Mouse (Mus musculus) gastrocnemius, postnatal 36 days (tissue): ENCODE results near the gene L3mbtl3. TPM values are rescaled to one million over a fixed set of nuclear protein-coding genes. Genes with fewer than 3 reads are reported as not detected.

ENCODE experiments used
- DNase-seq, 2 experiments: peaks; one replicate each; pipeline ENCODE4 v3.0.0; 2022
- intact Hi-C: fragments of 180-260 bp; cut with DNase I; formaldehyde crosslinking; loops from one replicate; pipeline ENCODE4 v1.15.1; 2025
- total RNA-seq, 2 experiments: library from RNA; stranded (reverse); gene quantifications; 2 replicates each; pipeline ENCODE4 v1.2.3; 2021

L3mbtl3 gene
- total RNA-seq, 2 experiments from 2014 or later, result 5.7 to 6.0 TPM

GRCm38 (mm10) chr10:26347614-26348013, 28.2 kb downstream of the L3mbtl3 start:
- DNase-seq, result no peak
- intact Hi-C loops, result no loop called here

- no peak for DNase-seq
- intact Hi-C loops, result no loop called here
Measured at GRCm38 (mm10) chr10:26345879-26346278, 29.9 kb downstream of the L3mbtl3 start.

GRCm38 (mm10) chr10:26337896-26338503, 37.8 kb downstream of the L3mbtl3 start:
- no peak for DNase-seq
- intact Hi-C loops, result no loop called here

GRCm38 (mm10) chr10:26333966-26334365, 41.8 kb downstream of the L3mbtl3 start:
- DNase-seq, result no peak
- intact Hi-C loops, result no loop called here

GRCm38 (mm10) chr10:26332781-26333180, 43.0 kb downstream of the L3mbtl3 start:
- intact Hi-C loops, result no loop called here
- no peak for DNase-seq

GRCm38 (mm10) chr10:26328843-26329242, 46.9 kb downstream of the L3mbtl3 start:
- intact Hi-C loops, result no loop called here
- DNase-seq, result no peak

GRCm38 (mm10) chr10:26327691-26328542, 47.9 kb downstream of the L3mbtl3 start:
- intact Hi-C loops, result no loop called here
- no peak for DNase-seq

DNA sequence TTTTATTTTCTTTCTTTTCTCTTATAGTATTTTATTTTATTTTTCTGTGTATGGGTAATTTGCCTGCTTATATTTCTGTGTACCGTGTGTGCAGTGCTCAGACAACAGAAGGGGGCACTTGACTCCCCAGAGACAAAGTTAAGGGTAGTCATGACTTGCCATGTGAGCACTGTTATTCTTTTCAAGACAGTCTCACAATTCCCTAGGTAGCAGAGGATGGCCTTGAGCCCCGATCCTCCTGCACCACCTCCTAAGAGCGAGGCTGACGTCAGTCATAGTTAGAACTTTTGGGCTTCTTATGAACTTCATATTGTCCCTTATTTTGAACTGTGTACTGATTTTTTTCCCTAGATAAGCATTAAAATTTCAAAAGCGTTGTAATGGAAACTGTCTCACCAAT, 48.5 kb downstream of the L3mbtl3 start:
- no peak for DNase-seq
- intact Hi-C loops, result no loop called here

GRCm38 (mm10) chr10:26325320-26325719, 50.5 kb downstream of the L3mbtl3 start:
- no peak for DNase-seq
- intact Hi-C loops, result no loop called here

GRCm38 (mm10) chr10:26322344-26323051, 53.3 kb downstream of the L3mbtl3 start:
- intact Hi-C loops, result no loop called here
- DNase-seq, result no peak

DNA sequence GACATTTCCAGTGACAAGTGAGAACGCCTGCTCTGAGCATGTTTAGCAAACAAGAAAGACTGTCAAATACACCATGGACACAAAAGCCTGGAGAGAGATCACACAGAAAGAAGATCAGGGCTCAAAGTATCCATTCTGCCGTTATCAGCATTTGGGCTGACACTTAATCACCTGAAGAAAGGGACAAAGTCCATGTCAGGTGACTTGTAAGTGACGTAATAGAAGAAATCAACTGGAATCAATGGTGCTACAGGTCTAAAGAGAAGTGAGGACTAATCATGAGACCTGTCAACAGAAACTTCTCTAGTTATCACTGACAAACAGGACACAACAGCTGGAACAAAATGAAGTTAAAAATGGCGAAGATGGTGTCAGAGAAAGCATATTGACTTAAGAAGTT, 55.1 kb downstream of the L3mbtl3 start:
- intact Hi-C loops, result no loop called here
- no peak for DNase-seq

DNA sequence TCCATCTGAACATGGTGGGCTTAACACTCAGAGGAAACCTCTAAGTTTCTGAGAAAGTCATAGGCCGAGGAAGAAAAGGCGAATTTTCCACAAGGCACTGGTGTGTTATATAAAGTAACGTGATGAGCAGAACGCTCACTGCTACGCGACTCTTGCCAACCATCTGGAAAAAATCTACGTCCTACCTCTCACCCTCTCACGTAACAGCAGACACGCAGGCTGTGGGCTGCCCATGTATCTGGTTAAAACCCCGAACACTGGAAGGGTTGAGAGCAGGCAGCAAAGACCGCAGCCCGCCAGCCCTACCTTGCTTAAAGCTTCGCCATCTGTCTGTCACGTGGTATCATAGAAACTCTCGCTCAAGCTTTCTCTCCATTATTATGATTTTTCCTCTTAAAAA, 61.4 kb downstream of the L3mbtl3 start:
- no peak for DNase-seq
- intact Hi-C loops, result no loop called here

- no peak for DNase-seq
- intact Hi-C loops, result no loop called here
Measured at GRCm38 (mm10) chr10:26303485-26303884, 72.3 kb downstream of the L3mbtl3 start.

DNA sequence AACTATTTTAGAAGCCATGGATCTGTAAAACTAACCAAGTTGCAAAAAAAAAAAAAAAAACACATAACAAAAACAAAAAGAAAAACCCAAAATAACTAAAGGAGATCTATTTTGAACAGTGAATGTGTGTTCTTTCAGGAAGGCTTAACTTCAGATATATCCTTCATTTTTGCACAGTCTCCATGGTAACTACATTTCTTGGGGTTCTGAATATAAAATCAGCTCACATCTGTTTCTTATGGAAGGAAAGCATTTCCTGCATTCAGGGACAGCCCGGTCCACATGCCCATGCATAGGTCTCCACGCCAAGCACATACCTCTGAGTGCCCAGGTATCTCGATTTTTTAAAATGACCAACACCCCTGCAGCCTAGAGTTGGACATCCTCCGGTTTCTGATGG, 73.4 kb downstream of the L3mbtl3 start:
- no peak for DNase-seq
- intact Hi-C loops, result no loop called here

GRCm38 (mm10) chr10:26297626-26298025, 78.1 kb downstream of the L3mbtl3 start:
- intact Hi-C loops, result no loop called here

DNA sequence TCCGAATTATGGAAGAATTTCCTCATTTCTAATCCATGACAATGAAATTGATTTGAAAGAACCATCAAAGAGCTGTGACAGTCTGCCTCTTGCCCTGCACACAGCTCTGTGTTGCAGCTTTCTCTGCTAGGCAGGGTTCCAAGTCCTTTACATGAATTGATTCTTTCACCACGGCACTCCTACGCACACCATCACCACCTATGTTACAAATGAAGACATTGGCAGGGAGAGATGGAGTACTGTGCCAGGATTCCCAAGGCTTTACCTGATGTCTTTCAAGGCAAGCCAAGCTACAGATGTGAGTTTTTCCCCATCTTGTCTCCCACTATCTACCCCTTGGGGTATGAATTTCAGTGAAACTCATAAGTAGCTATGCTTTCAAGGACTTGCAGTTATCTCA, 78.6 kb downstream of the L3mbtl3 start:
- DNase-seq, result no peak
- intact Hi-C loops, result no loop called here

More at GRCm38 (mm10) chr10:26297626-26298025, 78.1 kb downstream of the L3mbtl3 start:
- no peak for DNase-seq

DNA sequence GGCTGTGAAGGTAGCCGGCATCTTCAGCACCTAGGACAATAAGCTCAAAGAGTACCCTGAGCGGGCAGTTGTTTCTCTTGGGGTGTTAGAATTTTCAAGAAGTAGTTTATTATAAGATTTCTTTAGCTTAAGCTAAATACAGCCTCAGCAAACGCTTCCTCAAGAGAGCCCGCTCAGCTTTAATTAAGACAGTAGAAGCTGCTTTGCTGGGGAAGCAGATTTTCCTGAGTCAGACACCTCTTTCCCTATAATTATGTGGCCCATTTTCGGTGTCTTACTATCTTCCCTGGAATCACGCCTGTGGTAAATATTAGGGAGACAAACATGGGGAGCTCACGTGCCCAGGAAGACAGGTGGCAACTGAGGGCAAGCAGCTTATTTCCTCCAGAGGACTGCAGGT, 88.6 kb downstream of the L3mbtl3 start:
- DNase-seq, result no peak
- intact Hi-C loops, result no loop called here

DNA sequence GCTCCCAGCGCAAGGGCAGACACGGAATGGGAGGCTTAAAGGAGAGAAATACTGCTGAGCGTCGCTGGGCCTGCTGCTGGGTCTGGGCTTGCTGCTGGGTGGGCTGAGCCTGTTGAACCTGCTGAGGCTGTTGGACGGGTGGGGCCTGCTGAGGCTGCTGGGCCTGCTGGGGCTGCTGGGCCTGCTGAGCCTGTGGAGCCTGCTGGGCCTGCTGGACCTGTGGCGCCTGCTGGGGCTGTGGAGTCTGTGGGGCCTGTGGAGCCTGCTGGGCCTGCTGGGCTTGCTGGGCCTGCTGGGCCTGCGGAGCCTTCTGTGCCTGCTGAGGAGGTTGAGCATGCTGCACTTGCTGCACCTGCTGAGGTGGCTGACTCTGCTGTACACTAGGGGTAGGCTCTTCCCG, 95.8 kb downstream of the L3mbtl3 start:
- no peak for DNase-seq
- intact Hi-C loops, result no loop called here

- intact Hi-C loops, result no loop called here
- DNase-seq, result no peak
Measured at GRCm38 (mm10) chr10:26275414-26275813, 100.4 kb downstream of the L3mbtl3 start.

DNA sequence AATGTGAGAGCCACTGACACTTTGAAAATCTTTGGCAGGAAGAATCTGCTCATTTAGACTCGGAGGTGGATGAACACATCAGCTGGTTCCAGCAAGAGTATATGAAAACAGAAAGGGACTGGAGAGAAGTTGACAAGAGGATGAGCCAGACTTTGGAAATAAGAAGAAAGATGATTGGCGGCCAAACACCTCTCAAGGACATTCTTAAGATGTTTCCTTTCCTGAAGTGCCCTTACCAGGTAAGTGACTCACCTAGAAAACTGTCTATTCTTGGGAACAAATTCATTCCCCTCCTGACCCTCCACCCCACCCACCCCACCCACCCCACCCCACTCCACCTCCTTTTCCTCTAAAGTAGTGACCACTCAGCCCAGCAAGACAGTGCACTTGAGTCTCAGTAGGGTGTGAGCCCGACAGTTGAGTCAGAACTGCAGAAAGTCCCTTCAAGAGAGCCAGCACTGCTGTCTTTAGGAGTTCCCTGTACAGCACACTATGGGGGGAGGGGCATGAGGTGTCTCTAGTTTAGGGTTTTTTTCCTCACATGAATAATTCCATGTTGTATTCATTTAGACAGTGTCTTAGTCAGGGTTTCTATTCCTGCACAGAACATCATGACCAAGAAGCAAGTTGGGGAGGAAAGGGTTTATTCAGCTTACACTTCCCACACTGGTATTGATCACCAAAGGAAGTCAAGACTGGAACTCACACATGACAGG, 111.9 kb downstream of the L3mbtl3 start:
- intact Hi-C loops, result no loop called here
- no peak for DNase-seq

DNA sequence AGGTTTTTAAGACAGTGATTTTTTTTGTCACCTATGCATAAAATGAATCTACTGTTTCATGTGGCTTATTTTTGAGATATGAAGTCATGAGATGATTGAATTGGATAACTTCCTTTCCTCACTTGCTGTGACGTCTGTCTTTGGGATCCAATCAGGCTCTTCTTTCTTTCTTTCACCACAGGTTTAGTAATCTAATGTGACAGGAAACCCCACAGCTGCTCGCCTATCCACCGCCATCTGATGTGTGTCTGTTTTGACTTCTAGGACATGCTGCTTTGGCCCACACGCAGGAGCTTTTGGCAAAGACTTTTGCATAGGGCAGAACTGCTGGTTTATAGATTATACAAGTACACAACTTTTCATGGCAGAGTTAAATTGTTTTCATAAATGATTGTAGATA, 115.9 kb downstream of the L3mbtl3 start:
- DNase-seq, result no peak
- intact Hi-C loops, result no loop called here
